Mouse (Mus musculus) small intestine, adult 2 months (tissue): Measurements from ENCODE around the gene Mcl1. TPM values are rescaled to one million over a fixed set of nuclear protein-coding genes. Genes with fewer than 3 reads are reported as not detected.

ENCODE experiments used
- H3K27ac ChIP-seq: fragments of 200-500 bp; 2 replicates; pipeline ENCODE4 v1.5.1; 2012; ENCODE audit warnings: low read depth, low read length, control low read depth, inconsistent platforms; ENCODE audit not compliant: insufficient read depth
- H3K27me3 ChIP-seq: fragments of 200-500 bp; 2 replicates; pipeline ENCODE4 v1.6.1; 2012; ENCODE audit warnings: mild to moderate bottlenecking, moderate library complexity, low read length, inconsistent platforms; ENCODE audit not compliant: control insufficient read depth, insufficient read depth
- H3K36me3 ChIP-seq: fragments of 200-500 bp; 2 replicates; pipeline ENCODE4 v1.6.1; 2012; ENCODE audit warnings: mild to moderate bottlenecking, low read length, control low read depth, inconsistent platforms; ENCODE audit not compliant: control insufficient read depth, insufficient read depth
- H3K4me1 ChIP-seq: fragments of 200-500 bp; 2 replicates; pipeline ENCODE4 v1.6.1; 2012; ENCODE audit warnings: low read length, inconsistent platforms, mixed read lengths; ENCODE audit not compliant: control insufficient read depth, insufficient read depth, insufficient read length
- H3K4me3 ChIP-seq: fragments of 200-500 bp; 2 replicates; pipeline ENCODE4 v1.5.1; 2012; ENCODE audit warnings: low read depth, mild to moderate bottlenecking, control low read depth, inconsistent platforms, low read length, moderate library complexity
- CTCF ChIP-seq: fragments of 200-500 bp; IDR thresholded peaks from 2 replicates; pipeline ENCODE4 v1.5.1; 2012; ENCODE audit warnings: low read depth, mild to moderate bottlenecking, control low read depth, inconsistent platforms, low read length, moderate library complexity, mixed read lengths; ENCODE audit not compliant: insufficient replicate concordance, insufficient read length; ENCODE audit errors: extremely low read depth
- POLR2A ChIP-seq: fragments of 200-500 bp; IDR thresholded peaks from 2 replicates; pipeline ENCODE4 v1.6.1; 2012; ENCODE audit warnings: low read depth, mild to moderate bottlenecking, control low read depth, inconsistent platforms, low read length, moderate library complexity
- WGBS: fragments of 180-500 bp; shearing (Covaris S2); methylation state at CpG from one replicate; pipeline ENCODE4 v1.1.7; 2018; 5-methylcytosine and 5-hydroxymethylcytosine counted together
- polyA plus RNA-seq: library from polyadenylated mRNA; depleted of rRNA; stranded (reverse); fragments of >200 nt; gene quantifications from 2 replicates; pipeline ENCODE4 v1.2.3, GENCODE M21; 2012

The Mcl1 gene
- polyA plus RNA-seq, 1 experiment: 327 TPM

- WGBS: 80% methylated on average over 11 of the region's 11 CpGs
- H3K4me3 ChIP-seq: no peak overlapping the region
- no peak for TF ChIP-seq POLR2A
- TF ChIP-seq CTCF: no peak
- H3K27ac ChIP-seq: peak overlapping the region; percentile 13; the same call in 1 of the 2 replicates
- H3K4me1 ChIP-seq: peaks cover 28% of the 10 kb centered on the region
- H3K27me3 ChIP-seq: no peaks in the 10 kb centered on the region
- H3K36me3 ChIP-seq: no peaks in the 10 kb centered on the region
Measured at GRCm38 (mm10) chr3:95694808-95695703, 36.5 kb downstream of the Mcl1 start.

- Histone ChIP-seq H3K4me1 (peaks cover 34% of the 10 kb centered on the region), H3K4me3 (no peak overlapping the region), H3K27ac (no peak overlapping the region), H3K36me3 (no peaks in the 10 kb centered on the region), H3K27me3 (no peaks in the 10 kb centered on the region)
- 25% methylated on average over 3 of the region's 3 CpGs for WGBS
- TF ChIP-seq POLR2A (no peak), CTCF (no peak)
Measured at GRCm38 (mm10) chr3:95695796-95696195, 37.2 kb downstream of the Mcl1 start.

GRCm38 (mm10) chr3:95696360-95696759 is 37.8 kb downstream of the Mcl1 start:
- 43% methylated on average over 7 of the region's 7 CpGs for WGBS

GRCm38 (mm10) chr3:95698286-95698685 is 39.7 kb downstream of the Mcl1 start:
- H3K4me1 ChIP-seq: peaks cover 46% of the 10 kb centered on the region
- WGBS: 99% methylated on average over 4 of the region's 4 CpGs
- no peak overlapping the region for H3K4me3 ChIP-seq
- no peaks in the 10 kb centered on the region for H3K27me3 ChIP-seq
- no peak for TF ChIP-seq CTCF
- TF ChIP-seq POLR2A: no peak
- H3K36me3 ChIP-seq: no peaks in the 10 kb centered on the region
- no peak overlapping the region for H3K27ac ChIP-seq

More at GRCm38 (mm10) chr3:95696360-95696759, 37.8 kb downstream of the Mcl1 start:
- H3K36me3 ChIP-seq: no peaks in the 10 kb centered on the region
- H3K27ac ChIP-seq: no peak overlapping the region
- H3K27me3 ChIP-seq: no peaks in the 10 kb centered on the region
- no peak overlapping the region for H3K4me3 ChIP-seq
- peaks cover 39% of the 10 kb centered on the region for H3K4me1 ChIP-seq
- no peak for TF ChIP-seq POLR2A

- H3K4me3 ChIP-seq: no peak overlapping the region
- peak overlapping the region; percentile 13; the same call in 1 of the 2 replicates for H3K27ac ChIP-seq
- peaks cover 33% of the 10 kb centered on the region for H3K4me1 ChIP-seq
- no peaks in the 10 kb centered on the region for H3K27me3 ChIP-seq
- WGBS: 47% methylated on average over 6 of the region's 6 CpGs
- TF ChIP-seq CTCF (no peak), POLR2A (no peak)
- H3K36me3 ChIP-seq: no peaks in the 10 kb centered on the region
Measured at GRCm38 (mm10) chr3:95700233-95700681, 41.7 kb downstream of the Mcl1 start.

- H3K27ac ChIP-seq: peak overlapping the region; percentile 70
- H3K4me1 ChIP-seq: peaks cover 30% of the 10 kb centered on the region
- no peaks in the 10 kb centered on the region for H3K27me3 ChIP-seq
- no peak overlapping the region for H3K4me3 ChIP-seq
- TF ChIP-seq POLR2A (no peak), CTCF (no peak)
- H3K36me3 ChIP-seq: no peaks in the 10 kb centered on the region
- WGBS: 78% methylated on average over 2 of the region's 2 CpGs
Measured at GRCm38 (mm10) chr3:95701085-95701484, 42.5 kb downstream of the Mcl1 start.

GRCm38 (mm10) chr3:95701877-95702540 is 43.4 kb downstream of the Mcl1 start:
- TF ChIP-seq CTCF: no peak
- TF ChIP-seq POLR2A: peak; percentile 50; the same call in 1 of the 2 replicates
- peak overlapping the region; percentile 50 for H3K4me3 ChIP-seq
- H3K4me1 ChIP-seq: peaks cover 24% of the 10 kb centered on the region
- H3K27ac ChIP-seq: peak overlapping the region; percentile 70
- 9% methylated on average over 24 of the region's 24 CpGs for WGBS
- no peaks in the 10 kb centered on the region for H3K36me3 ChIP-seq
- H3K27me3 ChIP-seq: no peaks in the 10 kb centered on the region
